Mouse (Mus musculus) forebrain, embryonic 10.5 days (tissue): ENCODE results near the gene Tpte. TPM values are rescaled to one million over a fixed set of nuclear protein-coding genes. Genes with fewer than 3 reads are reported as not detected.
A peak's percentile ranks its signal among the peaks of the same experiment; 100 is the strongest.

Experiments
- DNase-seq: peaks from one replicate; pipeline ENCODE4 v3.0.0-alpha.2; 2017; ENCODE audit warnings: low spot score; ENCODE audit errors: extremely low spot score
- H3K27ac ChIP-seq: fragments of 300-500 bp; sonication (generic); 2 replicates; pipeline ENCODE4 v1.5.1; 2016; ENCODE audit warnings: mild to moderate bottlenecking
- H3K27me3 ChIP-seq: fragments of 300-500 bp; sonication (generic); 2 replicates; pipeline ENCODE4 v1.6.1; 2016; ENCODE audit warnings: mild to moderate bottlenecking; ENCODE audit not compliant: poor library complexity, severe bottlenecking
- H3K36me3 ChIP-seq: fragments of 300-500 bp; sonication (generic); replicated peaks from 2 replicates; pipeline ENCODE4 v1.6.1; 2016; ENCODE audit warnings: mild to moderate bottlenecking, moderate library complexity
- H3K4me1 ChIP-seq: fragments of 300-500 bp; sonication (generic); 2 replicates; pipeline ENCODE4 v1.6.1; 2016
- H3K4me3 ChIP-seq: fragments of 300-500 bp; sonication (generic); 2 replicates; pipeline ENCODE4 v1.5.1; 2016; ENCODE audit warnings: mild to moderate bottlenecking, moderate library complexity
- H3K9me3 ChIP-seq: fragments of 300-500 bp; sonication (generic); 2 replicates; pipeline ENCODE4 v1.6.1; 2016; ENCODE audit warnings: mild to moderate bottlenecking, moderate library complexity
- WGBS: fragments of 180-500 bp; shearing (Covaris S2); methylation state at CpG from one replicate; pipeline ENCODE4 v1.1.7; 2016; 5-methylcytosine and 5-hydroxymethylcytosine counted together
- polyA plus RNA-seq: library from polyadenylated mRNA; unstranded; fragments of >200 nt; fragmentation: Nextera tagmentation; extraction: Ambion mirVana; gene quantifications from 2 replicates; pipeline ENCODE4 v1.2.1, GENCODE M21; 2016

The Tpte gene
- polyA plus RNA-seq, 1 experiment from 2014 or later, result not detected

DNA sequence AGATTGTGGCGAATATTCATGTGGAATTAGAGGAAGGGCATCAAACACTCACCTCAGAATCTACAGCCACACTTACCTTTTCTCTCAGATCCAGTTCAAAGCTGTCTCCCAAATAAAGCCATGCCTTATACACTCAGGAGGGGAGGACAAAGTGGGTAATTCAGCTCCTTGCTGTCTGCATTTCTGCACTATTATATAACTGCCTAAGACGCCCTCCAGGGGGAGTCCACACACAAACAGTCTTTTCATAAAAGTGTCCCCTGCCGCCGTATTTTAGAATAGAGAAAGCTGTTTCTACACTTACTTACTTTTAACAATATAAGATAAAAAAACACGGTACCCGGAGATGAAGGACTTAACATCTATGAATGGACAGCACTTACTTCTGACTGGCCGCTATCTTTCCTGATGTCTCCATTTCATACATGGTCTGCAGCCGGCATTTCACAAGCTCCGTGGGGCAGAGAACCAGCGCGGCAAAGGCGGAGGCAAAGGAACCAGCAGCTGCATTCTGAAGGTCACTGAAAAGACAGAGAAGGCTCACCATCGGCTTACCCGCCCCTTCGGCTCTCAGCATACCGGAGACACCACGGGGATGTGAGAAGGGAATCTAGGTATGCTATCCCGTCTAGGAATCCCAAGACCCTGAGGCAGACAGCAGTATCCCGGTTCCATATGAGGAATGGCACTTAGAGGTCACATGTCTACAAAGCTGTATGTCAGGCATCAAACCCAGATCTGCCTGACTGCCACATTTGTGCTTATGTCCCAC lies 99.8 kb downstream of the Tpte start:
- no peak overlapping the region for H3K4me3 ChIP-seq
- WGBS, result 87% methylated on average over 19 of the region's 19 CpGs
- DNase-seq, result no peak
- no peak overlapping the region for H3K27ac ChIP-seq
- H3K36me3 ChIP-seq, result peaks cover 68% of the 10 kb centered on the region
- H3K27me3 ChIP-seq, result no peaks in the 10 kb centered on the region
- H3K4me1 ChIP-seq, result no peaks in the 10 kb centered on the region
- H3K9me3 ChIP-seq, result no peaks in the 10 kb centered on the region

DNA sequence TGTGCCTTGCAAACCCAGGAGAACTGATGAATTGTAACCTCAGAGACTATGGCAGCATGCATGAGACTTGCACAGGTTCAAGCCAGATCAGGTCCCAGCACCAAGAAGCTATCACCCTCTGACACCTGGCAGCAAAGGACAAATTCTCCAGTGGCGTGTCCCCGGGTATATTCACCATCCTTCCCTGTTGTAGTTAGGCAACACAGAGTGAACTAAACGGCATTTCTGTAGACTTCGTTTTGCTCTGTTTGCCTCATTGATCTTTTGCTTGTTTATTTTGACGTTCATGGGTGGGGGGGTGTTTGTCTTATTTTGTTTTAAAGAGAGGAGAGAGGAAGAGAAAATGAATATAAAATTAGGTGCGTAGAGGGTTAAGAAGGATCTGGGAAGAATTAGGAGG lies 101.9 kb downstream of the Tpte start:
- no peak overlapping the region for H3K27ac ChIP-seq
- no peaks in the 10 kb centered on the region for H3K27me3 ChIP-seq
- no peaks in the 10 kb centered on the region for H3K9me3 ChIP-seq
- no peak for DNase-seq
- no peaks in the 10 kb centered on the region for H3K4me1 ChIP-seq
- H3K36me3 ChIP-seq, result peaks cover 90% of the 10 kb centered on the region
- no peak overlapping the region for H3K4me3 ChIP-seq
- WGBS, result 91% methylated on average over 6 of the region's 6 CpGs

DNA sequence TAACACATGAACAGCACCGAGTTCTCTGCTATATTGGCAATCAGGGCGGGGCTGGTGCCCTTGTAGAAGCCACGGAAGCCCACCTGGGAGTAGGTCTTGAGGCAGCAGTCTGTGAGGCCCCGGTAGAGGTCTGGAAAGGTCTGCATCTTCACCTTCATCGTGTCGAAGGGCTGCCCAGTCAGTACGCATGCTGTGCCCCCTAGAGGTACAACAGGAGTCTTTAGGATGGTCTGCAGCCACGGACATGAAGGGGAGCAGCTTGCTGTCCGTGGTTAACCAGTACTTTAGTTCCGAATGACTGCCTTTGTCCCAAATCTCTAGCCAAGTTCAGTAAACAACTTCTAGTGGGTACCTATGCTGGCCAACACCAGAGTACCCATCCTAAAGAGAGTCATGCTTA lies 106.6 kb downstream of the Tpte start:
- H3K27me3 ChIP-seq, result no peaks in the 10 kb centered on the region
- H3K36me3 ChIP-seq, result peaks cover 62% of the 10 kb centered on the region
- 88% methylated on average over 10 of the region's 10 CpGs for WGBS

DNA sequence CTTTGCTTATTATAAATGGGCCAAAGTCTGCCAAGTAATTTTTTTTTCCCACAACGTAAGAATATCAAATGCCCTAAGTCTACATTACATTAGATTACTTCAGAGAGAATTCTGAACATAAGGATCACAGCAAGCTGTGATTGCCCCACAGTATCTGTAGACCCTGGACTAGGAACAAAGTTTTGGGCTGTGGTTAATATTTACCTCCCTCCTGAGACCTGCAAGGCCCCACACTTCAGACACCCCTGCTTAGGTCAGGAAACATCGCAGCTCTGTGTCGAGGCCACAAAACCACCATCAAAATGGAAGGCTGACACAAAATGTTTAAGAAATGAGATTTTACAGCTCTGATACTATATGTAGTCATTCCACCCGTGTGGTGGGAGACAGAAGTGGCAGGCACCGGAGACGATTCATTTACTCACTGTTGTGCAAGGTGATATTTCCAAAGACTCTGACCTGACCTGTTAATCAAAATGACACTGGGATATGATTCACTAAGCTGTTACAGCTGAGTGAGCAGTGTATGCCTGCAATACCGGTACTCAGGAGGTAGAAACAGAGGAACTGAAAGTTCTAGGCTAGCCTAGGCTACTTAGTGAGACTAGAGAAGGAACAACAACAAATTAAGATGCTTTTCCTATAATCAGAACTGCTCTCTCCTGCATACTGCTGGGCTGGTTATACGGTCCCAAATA lies 107.7 kb downstream of the Tpte start:
- Histone ChIP-seq H3K36me3 (peaks cover 54% of the 10 kb centered on the region), H3K4me3 (no peak overlapping the region), H3K9me3 (no peaks in the 10 kb centered on the region), H3K27me3 (no peaks in the 10 kb centered on the region), H3K4me1 (no peaks in the 10 kb centered on the region), H3K27ac (no peak overlapping the region)
- 93% methylated on average over 8 of the region's 8 CpGs for WGBS
- no peak for DNase-seq

More for the DNA sequence above, 106.6 kb downstream of the Tpte start:
- H3K9me3 ChIP-seq, result no peaks in the 10 kb centered on the region
- no peak for DNase-seq
- no peaks in the 10 kb centered on the region for H3K4me1 ChIP-seq
- no peak overlapping the region for H3K4me3 ChIP-seq
- no peak overlapping the region for H3K27ac ChIP-seq

DNA sequence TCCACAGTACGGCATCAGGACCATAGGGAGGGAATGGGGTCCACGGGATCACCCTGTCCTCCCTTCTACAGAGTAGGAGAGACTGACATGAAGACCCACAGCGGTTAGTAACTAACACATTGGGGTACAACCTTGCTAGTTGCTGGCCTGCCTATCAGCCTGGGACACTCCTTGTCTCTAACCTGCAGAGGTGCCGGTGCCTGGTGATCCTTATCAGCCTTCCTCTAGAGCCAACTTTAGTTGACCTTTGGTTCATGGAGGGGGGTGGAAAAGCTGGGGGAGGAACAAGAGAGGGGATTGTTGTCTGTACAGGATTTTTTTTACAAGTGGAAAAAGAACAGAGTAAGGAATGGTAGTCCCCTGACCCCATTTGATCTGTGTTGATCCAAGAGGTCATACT lies 111.2 kb downstream of the Tpte start:
- H3K27ac ChIP-seq, result no peak overlapping the region
- no peak for DNase-seq
- no peak overlapping the region for H3K4me3 ChIP-seq
- peaks cover 18% of the 10 kb centered on the region for H3K4me1 ChIP-seq
- H3K9me3 ChIP-seq, result no peaks in the 10 kb centered on the region
- H3K36me3 ChIP-seq, result peaks cover 23% of the 10 kb centered on the region
- H3K27me3 ChIP-seq, result peaks cover 7% of the 10 kb centered on the region; the same call in 1 of the 2 replicates
- 85% methylated on average over 4 of the region's 4 CpGs for WGBS

DNA sequence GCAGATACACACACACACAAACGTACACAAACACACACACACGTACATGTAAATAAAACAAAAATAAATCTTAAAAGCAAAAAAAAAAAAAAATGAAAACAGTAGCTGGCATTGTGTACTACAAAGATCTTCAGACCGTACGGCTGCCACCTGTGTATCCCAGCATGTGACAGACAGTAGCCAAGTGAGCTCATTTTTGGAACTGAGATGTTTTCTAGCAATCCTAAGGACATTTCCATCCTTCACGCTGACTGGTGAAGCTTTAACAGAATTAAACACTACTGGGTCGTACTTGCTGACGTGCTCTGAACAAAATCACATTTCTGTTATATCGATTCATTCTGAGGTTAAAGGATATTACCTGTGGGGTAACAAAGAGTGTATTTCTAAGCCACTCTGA lies 112.0 kb downstream of the Tpte start:
- DNase-seq, result no peak
- Histone ChIP-seq H3K36me3 (peaks cover 15% of the 10 kb centered on the region), H3K27me3 (peaks cover 7% of the 10 kb centered on the region; the same call in 1 of the 2 replicates), H3K9me3 (no peaks in the 10 kb centered on the region), H3K4me1 (peaks cover 18% of the 10 kb centered on the region), H3K27ac (no peak overlapping the region), H3K4me3 (no peak overlapping the region)
- 96% methylated on average over 8 of the region's 8 CpGs for WGBS

DNA sequence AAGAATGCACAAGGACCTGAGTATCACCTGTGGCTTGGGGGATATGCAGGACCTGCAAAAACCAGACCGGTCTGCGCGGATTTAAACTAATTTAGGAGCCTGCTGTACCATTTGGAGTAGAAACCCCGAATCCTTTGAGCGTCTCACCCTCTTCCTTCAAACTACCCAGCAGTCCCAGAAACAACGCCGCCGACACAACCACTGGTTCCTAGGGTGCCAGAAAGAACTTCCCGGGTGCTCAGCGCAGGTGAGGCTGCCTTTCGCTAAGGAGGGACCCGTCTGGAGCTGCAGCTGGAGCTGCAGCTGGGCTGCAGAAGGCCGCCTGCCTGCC lies 114.5 kb downstream of the Tpte start:
- Histone ChIP-seq H3K9me3 (no peaks in the 10 kb centered on the region), H3K4me1 (peaks cover 18% of the 10 kb centered on the region), H3K4me3 (peak overlapping the region; percentile 81), H3K27me3 (peaks cover 7% of the 10 kb centered on the region; the same call in 1 of the 2 replicates), H3K27ac (peak overlapping the region; percentile 88), H3K36me3 (no peaks in the 10 kb centered on the region; the same call in none of the 2 replicates)
- 1% methylated on average over 13 of the region's 13 CpGs for WGBS
- DNase-seq, result no peak

DNA sequence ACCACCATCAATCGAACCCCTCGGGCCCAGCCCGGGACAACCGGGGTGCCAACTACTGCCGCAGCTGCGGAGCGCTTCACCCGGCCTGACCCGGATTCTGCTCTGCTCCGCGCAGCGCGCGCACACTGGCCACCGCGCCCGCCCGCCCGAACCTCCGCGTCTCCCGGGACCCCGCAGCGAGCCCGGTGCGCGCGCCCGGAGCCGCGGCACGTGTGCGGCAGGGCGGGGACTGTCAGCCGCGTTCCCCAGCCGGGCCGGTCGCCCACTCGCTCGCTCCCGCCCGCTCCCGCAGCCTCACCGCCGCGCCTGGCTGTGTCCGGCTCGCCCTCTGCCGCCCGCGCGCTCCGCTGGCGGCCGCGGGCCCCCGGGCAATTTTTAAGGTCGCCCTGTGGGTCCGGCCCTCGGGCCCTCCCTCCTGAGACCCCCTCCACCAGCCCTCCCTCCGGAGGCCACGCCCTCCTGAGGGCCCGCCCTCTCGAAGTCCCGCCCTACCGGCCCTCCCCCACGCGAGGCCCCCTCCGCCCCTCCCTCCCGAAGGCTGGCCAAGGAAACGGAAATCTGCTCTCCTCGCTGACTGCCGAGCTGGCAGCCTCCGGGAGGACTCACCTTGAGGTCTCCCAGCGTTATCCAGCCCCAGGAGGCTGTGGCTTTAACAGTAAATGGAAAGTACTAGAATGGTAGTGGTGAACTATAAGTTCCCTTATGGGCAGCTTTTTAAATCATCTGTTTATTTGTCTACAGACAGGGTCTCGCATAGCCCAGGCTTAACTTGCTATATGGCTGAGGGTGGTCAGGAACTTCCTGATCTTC lies 115.1 kb downstream of the Tpte start, which contains the start of gene Slc25a15:
TSS of gene Slc25a15 (minus strand) at position 456 of the 810 bp plus-strand sequence.
- H3K4me3 ChIP-seq, result peak within 1 kb of the TSS; percentile 81
- peak within 1 kb of the TSS; percentile 88 for H3K27ac ChIP-seq
- H3K36me3 ChIP-seq, result no peaks in the 10 kb centered on the region; the same call in none of the 2 replicates
- DNase-seq, result peak; percentile 90
- peaks cover 18% of the 10 kb centered on the region for H3K4me1 ChIP-seq
- no peaks in the 10 kb centered on the region for H3K9me3 ChIP-seq
- H3K27me3 ChIP-seq, result peaks cover 7% of the 10 kb centered on the region; the same call in 1 of the 2 replicates
- WGBS, result under 1% methylated on average over 73 of the region's 77 CpGs

DNA sequence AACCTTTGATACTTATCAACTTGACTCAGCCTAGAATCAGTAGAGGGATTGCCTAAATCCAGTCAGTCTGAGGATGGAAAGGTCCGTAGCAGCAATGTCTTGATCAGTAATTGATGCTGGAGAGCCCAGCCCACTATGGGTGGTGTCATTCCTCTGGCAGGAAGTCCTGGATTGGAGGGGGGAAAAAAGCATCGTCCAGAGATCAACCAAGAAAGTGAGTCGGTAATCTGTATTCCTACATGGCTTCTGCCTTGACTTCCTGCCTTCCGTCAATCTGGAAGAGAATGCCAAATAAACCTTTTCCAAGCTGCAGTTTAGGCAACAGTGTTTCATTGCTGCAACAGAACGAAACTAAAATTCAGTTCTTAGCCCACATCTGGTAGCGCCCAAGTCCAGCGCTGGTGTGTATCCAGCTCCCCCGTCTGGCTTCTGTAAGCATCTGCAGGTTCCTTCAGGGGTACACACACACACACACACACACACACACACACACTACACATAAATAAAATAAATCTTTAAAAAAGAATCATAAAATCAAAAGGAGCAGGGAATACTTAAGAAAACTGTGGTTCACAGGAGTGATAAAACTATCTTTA lies 116.1 kb downstream of the Tpte start:
- peaks cover 18% of the 10 kb centered on the region for H3K4me1 ChIP-seq
- no peaks in the 10 kb centered on the region; the same call in none of the 2 replicates for H3K36me3 ChIP-seq
- DNase-seq, result no peak
- H3K27me3 ChIP-seq, result peaks cover 7% of the 10 kb centered on the region; the same call in 1 of the 2 replicates
- peak overlapping the region; percentile 88; the same call in 1 of the 2 replicates for H3K27ac ChIP-seq
- WGBS, result 89% methylated on average over 8 of the region's 8 CpGs
- H3K4me3 ChIP-seq, result peak overlapping the region; percentile 81
- no peaks in the 10 kb centered on the region for H3K9me3 ChIP-seq

DNA sequence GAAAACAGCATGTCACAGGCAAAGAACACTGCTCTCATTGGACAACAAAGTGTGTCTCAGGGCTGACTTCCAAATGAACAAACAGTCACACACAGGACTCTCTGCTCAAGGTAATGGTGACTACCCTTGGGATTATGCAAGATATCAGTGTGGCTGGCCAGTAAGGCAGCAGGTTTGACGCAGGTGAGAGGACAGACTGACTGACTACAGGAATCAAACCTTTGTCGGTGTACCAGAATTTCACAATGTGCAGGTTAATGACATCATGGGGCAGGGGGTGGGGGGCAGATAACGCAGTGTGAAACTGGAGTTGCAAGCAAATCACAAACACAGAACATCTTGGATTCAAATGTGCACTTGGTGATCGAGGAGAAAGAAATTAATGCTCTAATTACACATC lies 117.4 kb downstream of the Tpte start:
- H3K36me3 ChIP-seq, result no peaks in the 10 kb centered on the region
- no peak for DNase-seq
- H3K9me3 ChIP-seq, result no peaks in the 10 kb centered on the region
- peaks cover 18% of the 10 kb centered on the region for H3K4me1 ChIP-seq
- H3K27me3 ChIP-seq, result peaks cover 7% of the 10 kb centered on the region; the same call in 1 of the 2 replicates
- no peak overlapping the region for H3K27ac ChIP-seq
- H3K4me3 ChIP-seq, result no peak overlapping the region
- WGBS, result 91% methylated on average over 4 of the region's 4 CpGs

DNA sequence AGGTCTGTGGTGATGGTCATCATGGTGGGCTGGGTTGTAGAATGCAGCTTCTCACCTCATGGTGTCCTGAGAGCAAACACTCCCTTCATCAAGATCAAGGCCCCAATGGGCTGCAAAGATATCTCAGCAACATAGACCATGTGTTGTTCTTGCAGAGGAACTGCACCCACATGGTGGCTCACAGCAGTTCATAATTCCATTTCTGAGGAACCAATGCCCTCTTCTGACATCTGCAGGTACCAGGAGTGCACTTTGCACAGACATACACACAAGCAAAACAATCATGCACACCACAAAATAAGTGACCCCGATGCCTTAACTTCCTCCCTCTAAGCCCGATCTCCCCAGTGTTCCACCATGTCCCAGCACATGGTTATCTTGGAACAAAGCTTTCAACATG lies 120.0 kb downstream of the Tpte start:
- H3K4me3 ChIP-seq, result no peak overlapping the region
- no peaks in the 10 kb centered on the region for H3K27me3 ChIP-seq
- H3K27ac ChIP-seq, result no peak overlapping the region
- no peaks in the 10 kb centered on the region for H3K9me3 ChIP-seq
- peaks cover 6% of the 10 kb centered on the region for H3K4me1 ChIP-seq
- no peaks in the 10 kb centered on the region for H3K36me3 ChIP-seq
- DNase-seq, result no peak
- 91% methylated on average over 2 of the region's 2 CpGs for WGBS

DNA sequence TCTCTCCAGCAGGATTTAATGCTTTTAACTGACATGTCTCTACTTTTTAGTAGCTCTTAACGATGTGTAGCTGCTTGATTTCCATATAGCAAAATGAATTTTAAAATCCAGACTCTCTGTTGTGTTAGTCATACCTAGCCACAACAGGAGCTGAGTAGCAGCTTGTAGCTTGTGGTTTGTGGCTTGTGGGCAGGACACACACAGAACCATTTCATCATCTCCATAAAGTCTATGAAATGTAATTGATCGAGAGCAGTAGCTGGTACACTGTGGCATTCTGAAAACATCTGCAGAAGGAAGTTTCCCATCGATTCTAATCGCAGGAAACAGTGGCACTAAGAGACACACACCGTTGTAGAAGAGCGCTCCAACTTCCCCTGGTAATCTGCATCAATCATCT lies 122.5 kb downstream of the Tpte start:
- no peaks in the 10 kb centered on the region for H3K36me3 ChIP-seq
- peaks cover 5% of the 10 kb centered on the region for H3K4me1 ChIP-seq
- no peak for DNase-seq
- no peak overlapping the region for H3K4me3 ChIP-seq
- no peaks in the 10 kb centered on the region for H3K27me3 ChIP-seq
- no peak overlapping the region for H3K27ac ChIP-seq
- no peaks in the 10 kb centered on the region for H3K9me3 ChIP-seq
- WGBS, result 81% methylated on average over 6 of the region's 6 CpGs
